Comparison of ENCODE assay signal across 8 mouse cellular contexts in the genomic region with DNA sequence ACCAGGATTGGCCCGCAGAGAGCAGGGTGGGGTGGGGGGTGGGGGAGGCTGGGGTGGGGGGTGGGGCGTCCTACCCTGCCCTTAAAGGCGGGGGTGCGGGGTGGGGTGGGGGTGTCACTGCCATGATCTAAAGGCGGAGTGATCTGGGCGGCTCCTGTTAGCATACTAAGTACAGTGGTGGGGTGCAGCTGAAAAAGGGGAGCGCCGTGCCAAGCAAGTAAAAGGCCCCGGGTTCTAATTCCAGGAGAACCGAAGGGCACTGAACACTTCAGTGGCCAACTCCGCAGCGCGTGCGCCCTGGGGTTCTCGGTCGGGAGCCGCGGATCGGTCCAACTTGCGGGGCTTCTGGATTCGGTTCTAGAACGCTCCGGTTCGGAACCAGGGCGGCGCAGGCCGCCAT. TPM values are rescaled to one million over a fixed set of nuclear protein-coding genes. Genes with fewer than 3 reads are reported as not detected.
DNase-seq lines count a peak whose midpoint lies in the region; ATAC-seq and TF ChIP-seq lines count a peak whose summit lies in the region.

No protein-coding gene starts in this region.

- WGBS in heart, embryonic 16.5 days, result 0% methylated on average over 27 of the region's 27 CpGs

- no peak for TF ChIP-seq EP300 in MEL (IDR thresholded peaks at IDR 0.05; ENCODE audit: low read depth in 1 of 2, low read length in 2 of 2)

- TF ChIP-seq POLR2A in MEL (IDR thresholded peaks at IDR 0.05; ENCODE audit: control insufficient read depth in 1 of 2, insufficient read depth in 1 of 2, low read depth in 1 of 2, low read length in 2 of 2, poor library complexity in 1 of 2), result no peak; a peak in 1 of 4 replicates

- no peak for DNase-seq in heart, adult 18-20 months
- peak; percentile 90 for DNase-seq in MEL (ENCODE audit: low read depth, low spot score)
- no peak for DNase-seq in adrenal gland, adult 2 months
- DNase-seq in urinary bladder, adult 18-20 months (ENCODE audit: low spot score in 2 of 2), result no peak
- DNase-seq in frontal cortex, postnatal 25 days (ENCODE audit: low spot score in 2 of 2), result no peak

- TF ChIP-seq CTCF in MEL (IDR thresholded peaks at IDR 0.05 in 2 of 3, conservative IDR thresholded peaks at IDR 0.05 in 1 of 3; ENCODE audit: control insufficient read depth in 1 of 3, insufficient read depth in 1 of 3, low read depth in 2 of 3, low read length in 3 of 3, poor library complexity in 1 of 3, severe bottlenecking in 1 of 3), result no peak

- peaks cover 3% of the 10 kb centered on the region; the same call in 1 of the 2 replicates for H3K4me1 ChIP-seq in heart, embryonic 16.5 days (ENCODE audit: control insufficient read depth, insufficient read depth, low read length)
- no peaks in the 10 kb centered on the region; a peak in 1 of 4 replicates for H3K4me1 ChIP-seq in MEL (ENCODE audit: control insufficient read depth in 1 of 2, insufficient read depth in 2 of 2, low read length in 2 of 2)

- H3K9me3 ChIP-seq in heart, embryonic 16.5 days (replicated peaks; ENCODE audit: control insufficient read depth, low read length), result no peaks in the 10 kb centered on the region
- no peaks in the 10 kb centered on the region for H3K9me3 ChIP-seq in MEL (replicated peaks; ENCODE audit: insufficient read depth, low read length)

- H3K27ac ChIP-seq in heart, embryonic 16.5 days (ENCODE audit: low read length), result peak overlapping the region; percentile 61
- H3K27ac ChIP-seq in MEL (ENCODE audit: control insufficient read depth, low read depth, low read length), result peak overlapping the region; percentile 88

- peak overlapping the region; percentile 87 for H3K9ac ChIP-seq in heart, embryonic 16.5 days (ENCODE audit: low read length)
- peak overlapping the region; percentile 97 for H3K9ac ChIP-seq in MEL (ENCODE audit: control insufficient read depth, low read depth, low read length, poor library complexity, severe bottlenecking)

- H3K36me3 ChIP-seq in heart, embryonic 16.5 days (ENCODE audit: control insufficient read depth, insufficient read depth), result no peaks in the 10 kb centered on the region; the same call in 1 of the 2 replicates
- peaks cover 0 to 4% of the 10 kb centered on the region in 2 experiments; a peak in 2 of 4 replicates for H3K36me3 ChIP-seq in MEL (ENCODE audit: control insufficient read depth in 1 of 2, insufficient read depth in 2 of 2, low read length in 2 of 2)

- peak overlapping the region; percentile 74 for H3K4me3 ChIP-seq in heart, embryonic 16.5 days (ENCODE audit: low read length)
- peak overlapping the region; percentile 64 to 76 for H3K4me3 ChIP-seq in MEL (ENCODE audit: control insufficient read depth in 1 of 2, insufficient read depth in 1 of 2, low read depth in 2 of 2, low read length in 2 of 2)

- H3K27me3 ChIP-seq in heart, embryonic 16.5 days (ENCODE audit: control insufficient read depth, insufficient read depth, low read length), result no peaks in the 10 kb centered on the region
- no peaks in the 10 kb centered on the region for H3K27me3 ChIP-seq in MEL (ENCODE audit: control insufficient read depth in 1 of 2, insufficient read depth in 2 of 2, low read length in 2 of 2)

- ATAC-seq in heart, embryonic 16.5 days (replicated peaks; ENCODE audit: extremely low read depth, insufficient read depth, low FRiP score), result peak; percentile 7; the same call in 1 of the 2 replicates
- ATAC-seq in granulocyte monocyte progenitor cell, adult 5-6 weeks (replicated peaks; ENCODE audit: poor library complexity, severe bottlenecking), result peak; percentile 28
- ATAC-seq in megakaryocyte-erythroid progenitor cell, adult 5-6 weeks (replicated peaks; ENCODE audit: low FRiP score, low TSS enrichment, poor library complexity, severe bottlenecking), result peak; percentile 44

- H3K4me2 ChIP-seq in heart, embryonic 16.5 days (ENCODE audit: low read depth, low read length), result peak overlapping the region; percentile 100

- peaks cover 3% of the 10 kb centered on the region; the same call in 1 of the 2 replicates for H3K79me2 ChIP-seq in MEL (ENCODE audit: control insufficient read depth, insufficient read depth, low read length, poor library complexity)

- TF ChIP-seq RAD21 in MEL (IDR thresholded peaks at IDR 0.05; ENCODE audit: low read depth, low read length), result no peak

TF ChIP-seq in MEL, 35 proteins besides CTCF, POLR2A, EP300 and RAD21:
- TF ChIP-seq ZC3H11A (IDR thresholded peaks at IDR 0.05; ENCODE audit: low read depth, low read length) (no peak), CHD1 (IDR thresholded peaks at IDR 0.05; ENCODE audit: low read depth, low read length) (no peak), ZMIZ1 (IDR thresholded peaks at IDR 0.05; ENCODE audit: low read depth, low read length) (peak; percentile 50; the same call in 1 of the 2 replicates), MAZ (IDR thresholded peaks at IDR 0.05; ENCODE audit: low read depth, low read length) (peak; percentile 27; the same call in 1 of the 2 replicates), MAX (IDR thresholded peaks at IDR 0.05; ENCODE audit: low read length) (no peak), POLR2AphosphoS2 (IDR thresholded peaks at IDR 0.05; ENCODE audit: low read length) (no peak; the same call in 1 of the 2 replicates), NELFE (IDR thresholded peaks at IDR 0.05; ENCODE audit: low read depth, low read length) (peak; percentile 58), BHLHE40 (IDR thresholded peaks at IDR 0.05; ENCODE audit: borderline replicate concordance, low read depth, low read length) (0 out of 2 replicates have a peak, but pooled peaks have one; percentile 10), NRF1 (IDR thresholded peaks at IDR 0.05; ENCODE audit: insufficient read depth, low read depth, low read length, poor library complexity, severe bottlenecking) (peak; percentile 49; the same call in 1 of the 2 replicates)

RNA-seq across cellular contexts. Expression of gene Mnd1, which starts 0.4 kb away (rescaled TPM):
- 8.5 and 10.6 TPM in 2 replicates for polyA plus RNA-seq in heart, embryonic 16.5 days (2015; fragmentation: Nextera tagmentation; extraction: Ambion mirVana)
- 1 to 10 TPM; 2.7 to 2.8 TPM for total RNA-seq in heart, adult 18-20 months (2021)
- 11.2 and 12.5 TPM in 2 replicates for total RNA-seq in MEL (2012; rRNA removed)
- polyA plus RNA-seq in MEL (2012; ENCODE audit: insufficient read depth in 1 of 2, insufficient read length in 2 of 2, low read depth in 1 of 2, low replicate concordance in 2 of 2, missing spikeins in 1 of 2), result 10 to 100 TPM in 1 of 2 experiments, not detected in 1; 11.0 TPM
- total RNA-seq in granulocyte monocyte progenitor cell, adult 5-6 weeks (2014; fragmentation: Nextera tagmentation), result 13.9 and 37.9 TPM in 2 replicates
- 32.1 and 43.3 TPM in 2 replicates for total RNA-seq in granulocyte monocyte progenitor cell, adult 5-6 weeks (2017)
- total RNA-seq in megakaryocyte-erythroid progenitor cell, adult 5-6 weeks (2014; fragmentation: Nextera tagmentation), result 19.3 and 27.9 TPM in 2 replicates
- 36.5 and 47.5 TPM in 2 replicates for total RNA-seq in megakaryocyte-erythroid progenitor cell, adult 5-6 weeks (2017)
- total RNA-seq in adrenal gland, adult 2 months (2021), result 10 to 100 TPM in 1 of 2 experiments, 1 to 10 TPM in 1; 9.1 to 11.5 TPM
- 0.20 TPM in 1 of 2 replicates, not detected in the other for polyA plus RNA-seq in adrenal gland, adult 2 months (2012; rRNA removed)

RNA-seq across cellular contexts. Expression of gene Gm6525, which starts 18.8 kb away (rescaled TPM):
- 0.24 and 0.32 TPM in 2 replicates for polyA plus RNA-seq in heart, embryonic 16.5 days (2015; fragmentation: Nextera tagmentation; extraction: Ambion mirVana)
- not detected for total RNA-seq in heart, adult 18-20 months (2021)
- 0.16 and 0.35 TPM in 2 replicates for total RNA-seq in MEL (2012; rRNA removed)
- polyA plus RNA-seq in MEL (2012; ENCODE audit: insufficient read depth in 1 of 2, insufficient read length in 2 of 2, low read depth in 1 of 2, low replicate concordance in 2 of 2, missing spikeins in 1 of 2), result under 1 TPM in 1 of 2 experiments, not detected in 1; 0.85 TPM
- total RNA-seq in granulocyte monocyte progenitor cell, adult 5-6 weeks (2014; fragmentation: Nextera tagmentation), result not detected in 2 replicates
- total RNA-seq in granulocyte monocyte progenitor cell, adult 5-6 weeks (2017), result 0.15 TPM in 1 of 2 replicates, not detected in the other
- total RNA-seq in megakaryocyte-erythroid progenitor cell, adult 5-6 weeks (2014; fragmentation: Nextera tagmentation), result not detected in 2 replicates
- 0.47 and 1.1 TPM in 2 replicates for total RNA-seq in megakaryocyte-erythroid progenitor cell, adult 5-6 weeks (2017)
- under 1 TPM in 1 of 2 experiments, not detected in 1; 0.84 TPM for total RNA-seq in adrenal gland, adult 2 months (2021)
- not detected in 2 replicates for polyA plus RNA-seq in adrenal gland, adult 2 months (2012; rRNA removed)
